Mouse (Mus musculus): ENCODE measurements around the gene Zfp872.
A peak's percentile ranks its signal among the peaks of the same experiment; 100 is the strongest.
"Not testable (repeated sequence)": the region's sequence is repeated elsewhere in the genome, so short reads cannot be mapped to it uniquely, and the experiment has no call there.

Gene Zfp872

GRCm38 (mm10) chr9:22169327-22169726 lies 18.6 kb upstream of the Zfp872 start:
- DNase-seq (ENCODE audit: low spot score): no peak

- DNase-seq (ENCODE audit: low spot score): no peak
Observed at GRCm38 (mm10) chr9:22172318-22172717, 15.6 kb upstream of the Zfp872 start.

DNA sequence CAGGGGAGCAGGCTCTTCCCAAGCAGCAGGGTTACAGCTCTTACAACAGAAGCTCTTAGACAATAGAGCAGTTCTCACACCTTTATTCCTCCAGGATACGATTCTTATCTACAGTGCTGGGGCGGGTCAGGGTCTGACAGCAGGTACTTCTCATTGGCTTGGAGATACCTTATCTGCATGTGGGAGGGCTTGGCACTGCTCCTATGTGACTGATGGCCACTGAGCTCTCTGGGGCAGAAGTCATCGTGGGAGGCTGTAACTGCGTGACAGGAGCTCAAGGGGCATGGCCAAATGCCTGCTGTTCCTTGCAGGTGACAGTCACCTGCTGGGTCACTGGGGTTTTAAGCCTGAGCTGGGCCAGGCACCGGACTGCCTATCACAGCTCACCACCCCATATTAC lies 8.5 kb downstream of the Zfp872 start:
- no peak for DNase-seq (ENCODE audit: low spot score)

- DNase-seq (ENCODE audit: low spot score): peak; percentile 73
Observed at GRCm38 (mm10) chr9:22213785-22214194, 25.9 kb downstream of the Zfp872 start.

GRCm38 (mm10) chr9:22214549-22214948 lies 26.7 kb downstream of the Zfp872 start:
- no peak for DNase-seq (ENCODE audit: low spot score)

DNA sequence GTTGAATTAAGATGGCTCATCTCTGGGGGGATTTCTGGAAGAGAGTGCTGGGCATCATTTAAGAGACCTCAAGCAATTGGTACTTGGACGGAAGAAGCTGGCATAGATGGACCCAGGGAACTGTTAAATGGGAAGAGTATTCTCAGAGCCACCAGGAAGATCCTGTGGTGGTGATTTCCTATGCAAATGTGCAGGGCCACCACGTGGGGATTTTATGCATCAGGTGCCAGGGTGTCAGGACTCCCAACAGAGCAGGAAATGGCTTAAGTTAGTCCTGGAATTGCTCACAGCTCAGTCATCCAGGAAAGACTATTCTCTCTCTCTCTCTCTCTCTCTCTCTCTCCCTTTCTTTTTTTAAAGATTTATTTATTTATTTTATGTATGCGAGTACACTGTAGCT lies 28.8 kb downstream of the Zfp872 start:
- DNase-seq (ENCODE audit: low spot score): no peak

GRCm38 (mm10) chr9:22217858-22218493 lies 30.1 kb downstream of the Zfp872 start:
- no peak for DNase-seq (ENCODE audit: low spot score)

GRCm38 (mm10) chr9:22224066-22224465 lies 36.2 kb downstream of the Zfp872 start:
- DNase-seq (ENCODE audit: low spot score): no peak

GRCm38 (mm10) chr9:22224536-22225503 lies 36.9 kb downstream of the Zfp872 start:
- DNase-seq (ENCODE audit: low spot score): no peak

DNA sequence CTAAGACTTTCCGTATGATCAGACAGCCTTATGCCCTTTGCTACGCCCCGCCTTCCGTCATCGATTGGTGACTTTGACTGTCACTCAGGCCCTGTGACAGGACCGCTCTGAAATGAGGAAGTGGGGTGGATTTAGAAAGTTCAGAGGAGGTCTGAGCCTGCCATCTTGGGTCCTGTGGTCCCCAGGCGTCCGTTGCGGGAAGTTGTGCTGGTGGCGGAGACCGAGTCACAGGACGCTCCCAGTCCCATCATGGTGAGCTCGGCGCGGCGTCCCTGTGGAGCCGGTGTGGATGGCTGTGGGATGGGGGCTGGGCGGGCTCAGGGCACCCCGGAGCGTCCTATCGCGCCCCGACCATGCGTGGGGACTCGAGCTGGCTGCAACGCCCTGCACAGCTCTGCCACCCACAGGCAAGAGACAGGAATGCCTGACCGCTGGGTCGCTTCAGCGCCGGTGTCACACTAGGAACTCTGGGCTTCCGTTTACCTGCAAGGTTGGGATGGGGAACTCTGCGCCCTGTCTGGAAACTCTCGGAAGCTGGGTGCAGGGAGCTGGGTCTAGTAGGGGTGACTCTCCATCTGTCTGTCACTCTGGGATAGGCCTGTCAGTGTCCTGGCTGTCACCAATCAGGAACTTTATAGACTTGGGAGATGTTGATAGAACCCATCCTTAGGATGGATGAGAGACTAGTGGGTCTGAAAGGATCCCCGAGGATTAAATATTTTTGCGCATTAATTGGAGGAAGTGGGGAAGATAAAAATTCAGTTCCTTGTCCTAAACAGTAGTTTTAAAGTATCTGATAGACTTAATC lies 37.9 kb downstream of the Zfp872 start, which contains the start of gene Zfp809:
Gene Zfp809 (plus strand): TSS at position 134 of the 808 bp plus-strand sequence.
- peak; percentile 97 for DNase-seq (ENCODE audit: low spot score)

DNA sequence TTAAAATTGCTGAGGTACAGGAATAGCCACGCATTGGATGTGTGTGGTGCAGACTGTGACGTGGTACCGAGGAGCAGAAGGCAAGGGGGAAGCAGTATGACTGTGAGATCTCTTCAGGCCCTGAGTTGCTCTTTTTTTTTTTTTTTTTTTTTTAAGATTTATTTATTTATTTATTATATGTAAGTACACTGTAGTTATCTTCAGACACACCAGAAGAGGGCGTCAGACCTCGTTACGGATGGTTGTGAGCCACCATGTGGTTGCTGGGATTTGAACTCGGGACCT lies 38.4 kb downstream of the Zfp872 start:
- not testable (repeated sequence) for DNase-seq (ENCODE audit: low spot score)

GRCm38 (mm10) chr9:22226846-22227245 lies 39.0 kb downstream of the Zfp872 start:
- peak; percentile 15 for DNase-seq (ENCODE audit: low spot score)

GRCm38 (mm10) chr9:22229386-22230026 lies 41.6 kb downstream of the Zfp872 start:
- DNase-seq (ENCODE audit: low spot score): no peak

GRCm38 (mm10) chr9:22230061-22230460 lies 42.2 kb downstream of the Zfp872 start:
- no peak for DNase-seq (ENCODE audit: low spot score)

GRCm38 (mm10) chr9:22230556-22230955 lies 42.7 kb downstream of the Zfp872 start:
- DNase-seq (ENCODE audit: low spot score): no peak

- no peak for DNase-seq (ENCODE audit: low spot score)
Observed at GRCm38 (mm10) chr9:22240001-22240400, 52.1 kb downstream of the Zfp872 start.

GRCm38 (mm10) chr9:22244242-22244641 lies 56.4 kb downstream of the Zfp872 start:
- DNase-seq (ENCODE audit: low spot score): no peak
